Mouse (Mus musculus): ENCODE results near the gene Nelfb. TPM values are rescaled to one million over a fixed set of nuclear protein-coding genes. Genes with fewer than 3 reads are reported as not detected.
"Not testable (repeated sequence)": the region's sequence is repeated elsewhere in the genome, so short reads cannot be mapped to it uniquely, and the experiment has no call there.

Nelfb gene
- polyA plus RNA-seq (2012; rRNA removed) = 60.2 and 65.6 TPM in 2 replicates

- DNase-seq (ENCODE audit: extremely low spot score in 1 of 2, low spot score in 1 of 2) = peak; percentile 73 to 80
Observed at GRCm38 (mm10) chr2:25211121-25211670, at the start of gene Nelfb. Gene Nelfb (minus strand): TSS chr2:25211489.

DNA sequence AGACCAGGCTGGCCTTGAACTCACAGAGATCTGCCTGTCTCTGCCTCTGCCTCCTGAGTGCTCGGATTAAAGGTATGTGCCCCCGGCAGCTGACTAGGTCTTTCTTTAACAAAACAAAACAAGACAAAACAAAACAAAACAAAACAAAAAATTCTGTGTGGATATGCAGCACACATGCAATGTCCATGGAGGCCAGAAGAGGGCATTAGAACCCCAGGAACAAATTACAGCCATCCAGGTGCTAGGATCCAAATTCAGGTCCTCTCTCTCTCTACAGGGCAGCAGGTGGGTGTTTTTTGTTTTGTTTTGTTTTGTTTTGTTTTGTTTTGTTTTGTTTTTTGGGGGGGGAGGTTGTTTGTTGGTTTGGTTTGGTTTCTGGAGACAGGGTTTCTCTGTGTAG, 47.6 kb upstream of the Nelfb start:
- DNase-seq (ENCODE audit: extremely low spot score in 1 of 2, low spot score in 1 of 2) = no peak

DNA sequence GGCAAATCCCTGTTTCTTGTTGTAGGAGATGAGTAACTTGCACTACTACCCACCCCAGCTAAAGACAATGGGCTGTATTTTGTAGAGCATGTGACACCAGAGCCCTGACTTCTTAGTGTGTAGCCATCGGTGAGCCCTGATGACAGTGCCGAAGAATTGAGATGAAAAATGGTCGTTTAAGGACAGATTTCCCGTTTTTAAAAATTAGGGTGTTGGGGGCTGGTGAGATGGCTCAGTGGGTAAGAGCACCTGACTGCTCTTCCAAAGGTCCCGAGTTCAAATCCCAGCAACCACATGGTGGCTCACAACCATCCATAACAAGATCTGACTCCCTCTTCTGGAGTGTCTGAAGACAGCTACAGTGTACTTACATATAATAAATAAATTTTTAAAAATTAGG, 46.0 kb upstream of the Nelfb start:
- DNase-seq (ENCODE audit: extremely low spot score in 1 of 2, low spot score in 1 of 2) = not testable (repeated sequence)

- DNase-seq (ENCODE audit: extremely low spot score in 1 of 2, low spot score in 1 of 2) = peak in 1 of 2 experiments; percentile 55
Observed at GRCm38 (mm10) chr2:25256443-25257109, 45.3 kb upstream of the Nelfb start.

DNA sequence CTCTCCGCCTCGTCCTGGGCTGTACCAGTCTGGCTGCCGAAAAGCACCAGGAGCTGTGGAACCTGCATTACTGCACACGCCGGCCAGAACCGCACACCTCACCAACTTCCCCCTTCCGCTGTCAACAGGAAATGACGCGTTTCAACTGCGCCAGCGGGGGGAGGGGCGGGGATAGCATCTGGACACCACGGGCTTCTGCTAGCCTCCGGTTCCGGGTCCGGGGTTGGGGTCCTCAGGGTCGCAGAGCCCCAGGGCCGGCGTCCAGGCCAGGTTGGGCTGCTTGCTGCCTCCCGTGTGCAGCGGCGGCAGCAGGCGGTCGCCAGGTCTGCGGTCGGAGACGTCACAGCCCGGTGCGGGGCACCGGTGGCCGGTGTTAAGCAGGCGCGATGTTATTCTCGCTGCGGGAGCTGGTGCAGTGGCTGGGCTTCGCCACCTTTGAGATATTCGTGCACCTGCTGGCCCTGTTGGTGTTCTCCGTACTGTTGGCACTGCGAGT, 44.0 kb upstream of the Nelfb start, which contains the start of gene Tmem203:
Gene Tmem203, plus strand, starts transcription at position 156 of the 496 bp plus-strand sequence.
- peak; percentile 78 to 90 for DNase-seq (ENCODE audit: extremely low spot score in 1 of 2, low spot score in 1 of 2)

DNA sequence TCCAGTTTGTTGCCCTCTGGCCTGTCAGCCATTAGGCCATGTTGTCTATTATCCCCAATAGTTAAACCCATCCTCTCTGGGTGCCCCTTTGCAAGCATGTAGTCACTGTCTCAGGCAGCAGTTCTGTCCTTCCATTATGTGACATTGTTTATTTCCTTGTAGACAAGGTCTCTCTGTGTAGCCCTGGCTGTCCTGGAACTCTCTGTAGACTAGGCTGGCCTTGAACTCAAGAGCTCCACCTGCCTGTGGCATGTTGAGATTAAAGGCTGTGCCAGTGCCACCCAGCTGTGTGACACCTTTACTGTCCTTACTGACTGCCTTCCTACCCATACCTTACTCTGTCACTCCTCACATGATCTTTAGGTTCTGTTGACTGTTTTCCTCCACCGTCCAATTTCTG, 41.0 kb upstream of the Nelfb start:
- DNase-seq (ENCODE audit: extremely low spot score in 1 of 2, low spot score in 1 of 2) = no peak

DNA sequence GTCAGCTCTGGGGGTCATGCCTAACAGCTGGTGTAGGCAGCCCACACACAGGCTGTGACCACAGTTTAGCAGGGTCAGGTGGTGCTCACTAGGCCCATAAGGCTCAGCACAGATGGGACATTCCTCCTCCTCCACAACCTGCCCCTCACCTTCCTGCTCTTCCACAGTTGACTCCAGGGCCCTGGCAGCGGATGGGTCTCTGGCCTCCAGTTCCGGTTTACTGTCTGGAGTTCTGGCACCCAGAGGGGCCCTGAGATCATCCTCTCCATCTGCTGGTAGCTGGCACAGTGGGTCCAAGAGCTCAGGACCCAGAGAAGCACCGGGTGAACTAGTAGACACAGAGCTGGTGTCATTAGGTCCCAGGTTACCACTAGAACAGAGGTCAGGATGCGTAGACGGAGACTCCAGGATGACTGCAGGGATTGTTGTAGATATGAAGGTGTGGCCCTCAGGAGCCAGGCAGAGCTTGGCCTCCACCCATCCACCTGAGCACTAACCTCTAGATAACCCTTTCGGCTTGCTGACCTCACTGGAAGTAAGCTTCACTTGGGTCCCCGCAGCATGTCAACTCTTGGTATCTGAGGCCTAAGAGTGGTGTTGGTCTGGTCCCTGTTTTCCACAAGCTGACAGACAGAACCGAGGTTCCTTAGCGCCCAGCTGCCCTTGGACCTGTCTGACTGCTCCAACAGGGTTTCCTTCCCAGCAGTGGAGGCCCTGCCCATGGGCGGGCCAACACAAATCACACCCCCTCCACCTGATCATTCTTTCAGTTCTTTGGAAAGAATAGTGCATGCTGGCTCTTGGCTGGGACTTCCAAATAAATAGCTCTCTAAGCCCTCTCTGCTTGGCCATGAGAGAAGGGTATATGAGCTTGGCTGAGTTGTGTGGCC, 35.1 kb upstream of the Nelfb start, which contains the start of gene AL732309.1:
Gene AL732309.1, minus strand, starts transcription at position 681 of the 890 bp plus-strand sequence.
- no peak for DNase-seq (ENCODE audit: extremely low spot score in 1 of 2, low spot score in 1 of 2)

GRCm38 (mm10) chr2:25244144-25244543, 32.9 kb upstream of the Nelfb start:
- DNase-seq (ENCODE audit: extremely low spot score in 1 of 2, low spot score in 1 of 2) = no peak

- DNase-seq (ENCODE audit: extremely low spot score in 1 of 2, low spot score in 1 of 2) = no peak
Observed at GRCm38 (mm10) chr2:25243342-25243741, 32.1 kb upstream of the Nelfb start.

GRCm38 (mm10) chr2:25242101-25242506, 30.8 kb upstream of the Nelfb start, which contains the start of the genes Rnf208 and Cysrt1:
Gene Rnf208 (plus strand): TSS chr2:25242255.
Gene Cysrt1 (minus strand): TSS chr2:25242452.
- DNase-seq (ENCODE audit: extremely low spot score in 1 of 2, low spot score in 1 of 2) = no peak

GRCm38 (mm10) chr2:25241438-25241775, 30.1 kb upstream of the Nelfb start:
- DNase-seq (ENCODE audit: extremely low spot score in 1 of 2, low spot score in 1 of 2) = no peak

- DNase-seq (ENCODE audit: extremely low spot score in 1 of 2, low spot score in 1 of 2) = peak; percentile 60 to 81
Observed at GRCm38 (mm10) chr2:25240723-25241437, 29.6 kb upstream of the Nelfb start.

GRCm38 (mm10) chr2:25240310-25240709, 29.0 kb upstream of the Nelfb start:
- no peak for DNase-seq (ENCODE audit: extremely low spot score in 1 of 2, low spot score in 1 of 2)

- DNase-seq (ENCODE audit: extremely low spot score in 1 of 2, low spot score in 1 of 2) = no peak
Observed at GRCm38 (mm10) chr2:25239766-25240165, 28.5 kb upstream of the Nelfb start.

- no peak for DNase-seq (ENCODE audit: extremely low spot score in 1 of 2, low spot score in 1 of 2)
Observed at GRCm38 (mm10) chr2:25238106-25238505, 26.8 kb upstream of the Nelfb start.

- no peak for DNase-seq (ENCODE audit: extremely low spot score in 1 of 2, low spot score in 1 of 2)
Observed at GRCm38 (mm10) chr2:25237522-25237921, 26.2 kb upstream of the Nelfb start.

GRCm38 (mm10) chr2:25236614-25237013, 25.3 kb upstream of the Nelfb start, which contains the start of gene Rnf224:
Gene Rnf224 (minus strand): TSS chr2:25236787.
- no peak for DNase-seq (ENCODE audit: extremely low spot score in 1 of 2, low spot score in 1 of 2)

- DNase-seq (ENCODE audit: extremely low spot score in 1 of 2, low spot score in 1 of 2) = no peak
Observed at GRCm38 (mm10) chr2:25234551-25235220, 23.4 kb upstream of the Nelfb start.

- no peak for DNase-seq (ENCODE audit: extremely low spot score in 1 of 2, low spot score in 1 of 2)
Observed at GRCm38 (mm10) chr2:25234050-25234449, 22.8 kb upstream of the Nelfb start, which contains the start of gene Slc34a3. Gene Slc34a3 (minus strand): TSS chr2:25234364.

- no peak for DNase-seq (ENCODE audit: extremely low spot score in 1 of 2, low spot score in 1 of 2)
Observed at GRCm38 (mm10) chr2:25233421-25233820, 22.1 kb upstream of the Nelfb start.
